Mouse (Mus musculus) kidney, embryonic 15.5 days (tissue): ENCODE results near the gene Arpc2. TPM values are rescaled to one million over a fixed set of nuclear protein-coding genes. Genes with fewer than 3 reads are reported as not detected.

Experiments
- ATAC-seq: fragments of 200-750 bp; cut with Nextera tagmentation; replicated peaks from 2 replicates; pipeline ENCODE4 v1.8.0; 2017; ENCODE audit warnings: moderate TSS enrichment; ENCODE audit not compliant: low FRiP score
- H3K27ac ChIP-seq: fragments of 300-500 bp; sonication (generic); 2 replicates; pipeline ENCODE4 v1.5.1; 2015; ENCODE audit warnings: mild to moderate bottlenecking, inconsistent platforms
- H3K27me3 ChIP-seq: fragments of 300-500 bp; sonication (generic); 2 replicates; pipeline ENCODE4 v1.6.1; 2015; ENCODE audit warnings: inconsistent platforms
- H3K36me3 ChIP-seq: fragments of 300-500 bp; sonication (generic); 2 replicates; pipeline ENCODE4 v1.6.1; 2015; ENCODE audit warnings: inconsistent platforms
- H3K4me1 ChIP-seq: fragments of 300-500 bp; sonication (generic); 2 replicates; pipeline ENCODE4 v1.6.1; 2015; ENCODE audit warnings: inconsistent platforms
- H3K4me2 ChIP-seq: fragments of 300-500 bp; sonication (generic); 2 replicates; pipeline ENCODE4 v1.6.1; 2015; ENCODE audit warnings: moderate library complexity, mild to moderate bottlenecking, inconsistent platforms
- H3K4me3 ChIP-seq: fragments of 300-500 bp; sonication (generic); replicated peaks from 2 replicates; pipeline ENCODE4 v1.5.1; 2015; ENCODE audit warnings: mild to moderate bottlenecking, inconsistent platforms
- H3K9ac ChIP-seq: fragments of 300-500 bp; sonication (generic); 2 replicates; pipeline ENCODE4 v1.6.1; 2015; ENCODE audit warnings: mild to moderate bottlenecking, inconsistent platforms
- H3K9me3 ChIP-seq: fragments of 300-500 bp; sonication (generic); replicated peaks from 2 replicates; pipeline ENCODE4 v1.6.1; 2016; ENCODE audit warnings: inconsistent platforms
- WGBS: fragments of 180-500 bp; shearing (Covaris S2); methylation state at CpG from one replicate; pipeline ENCODE4 v1.1.7; 2015; ENCODE audit warnings: mixed read lengths; 5-methylcytosine and 5-hydroxymethylcytosine counted together
- polyA plus RNA-seq: library from polyadenylated mRNA; unstranded; fragments of >200 nt; fragmentation: Nextera tagmentation; extraction: Ambion mirVana; gene quantifications from 2 replicates; pipeline ENCODE4 v1.2.1, GENCODE M21; 2015

The Arpc2 gene
- 446 and 449 TPM in 2 replicates for polyA plus RNA-seq

GRCm38 (mm10) chr1:74235938-74236589 is at the start of gene Arpc2:
Gene Arpc2 (plus strand): TSS chr1:74236084.
- Histone ChIP-seq H3K4me3 (peak within 1 kb of the TSS; percentile 93), H3K9me3 (no peaks in the 10 kb centered on the region), H3K4me1 (peaks cover 37% of the 10 kb centered on the region), H3K36me3 (no peaks in the 10 kb centered on the region), H3K4me2 (peak within 1 kb of the TSS; percentile 84), H3K27ac (peak within 1 kb of the TSS; percentile 95), H3K9ac (peak within 1 kb of the TSS; percentile 96), H3K27me3 (no peaks in the 10 kb centered on the region)
- under 1% methylated on average over 44 of the region's 55 CpGs for WGBS
- peak; percentile 92 for ATAC-seq

GRCm38 (mm10) chr1:74190471-74190870 is 45.4 kb upstream of the Arpc2 start:
- no peak overlapping the region for H3K4me2 ChIP-seq
- no peaks in the 10 kb centered on the region for H3K36me3 ChIP-seq
- 90% methylated on average over 7 of the region's 7 CpGs for WGBS

GRCm38 (mm10) chr1:74192711-74193110 is 43.2 kb upstream of the Arpc2 start:
- ATAC-seq, result no peak
- 83% methylated on average over 2 of the region's 2 CpGs for WGBS
- H3K4me3 ChIP-seq, result no peak overlapping the region
- no peak overlapping the region for H3K27ac ChIP-seq
- H3K27me3 ChIP-seq, result no peaks in the 10 kb centered on the region
- H3K36me3 ChIP-seq, result no peaks in the 10 kb centered on the region
- no peaks in the 10 kb centered on the region for H3K9me3 ChIP-seq
- no peak overlapping the region for H3K4me2 ChIP-seq
- no peaks in the 10 kb centered on the region for H3K4me1 ChIP-seq
- H3K9ac ChIP-seq, result no peak overlapping the region

More at GRCm38 (mm10) chr1:74190471-74190870, 45.4 kb upstream of the Arpc2 start:
- Histone ChIP-seq H3K27ac (no peak overlapping the region), H3K9me3 (no peaks in the 10 kb centered on the region), H3K4me1 (no peaks in the 10 kb centered on the region), H3K27me3 (no peaks in the 10 kb centered on the region), H3K9ac (no peak overlapping the region), H3K4me3 (no peak overlapping the region)
- ATAC-seq, result no peak

- Histone ChIP-seq H3K4me2 (no peak within 1 kb of the TSS), H3K4me1 (no peaks in the 10 kb centered on the region), H3K27me3 (no peaks in the 10 kb centered on the region), H3K9me3 (no peaks in the 10 kb centered on the region), H3K4me3 (no peak within 1 kb of the TSS), H3K36me3 (no peaks in the 10 kb centered on the region), H3K9ac (no peak within 1 kb of the TSS), H3K27ac (no peak within 1 kb of the TSS)
- 65% methylated on average over 8 of the region's 8 CpGs for WGBS
- ATAC-seq, result no peak
Observed at GRCm38 (mm10) chr1:74194445-74194844, 41.4 kb upstream of the Arpc2 start, which contains the start of gene Cxcr1. Gene Cxcr1 (minus strand): TSS chr1:74194631.

- Histone ChIP-seq H3K4me2 (no peak overlapping the region), H3K9me3 (no peaks in the 10 kb centered on the region), H3K4me1 (peaks cover 8% of the 10 kb centered on the region; the same call in 1 of the 2 replicates), H3K4me3 (no peak overlapping the region), H3K27me3 (no peaks in the 10 kb centered on the region), H3K27ac (no peak overlapping the region), H3K9ac (no peak overlapping the region), H3K36me3 (no peaks in the 10 kb centered on the region)
- no peak for ATAC-seq
- 41% methylated on average over 7 of the region's 7 CpGs for WGBS
Observed at GRCm38 (mm10) chr1:74195961-74196360, 39.9 kb upstream of the Arpc2 start.

GRCm38 (mm10) chr1:74196621-74197419 is 39.1 kb upstream of the Arpc2 start:
- no peak overlapping the region for H3K9ac ChIP-seq

GRCm38 (mm10) chr1:74197726-74198470 is 38.0 kb upstream of the Arpc2 start:
- Histone ChIP-seq H3K4me2 (no peak overlapping the region), H3K9ac (no peak overlapping the region), H3K4me3 (no peak overlapping the region), H3K27me3 (no peaks in the 10 kb centered on the region), H3K27ac (no peak overlapping the region), H3K4me1 (peaks cover 8% of the 10 kb centered on the region; the same call in 1 of the 2 replicates), H3K36me3 (no peaks in the 10 kb centered on the region), H3K9me3 (no peaks in the 10 kb centered on the region)
- no peak for ATAC-seq
- 71% methylated on average over 12 of the region's 12 CpGs for WGBS

More at GRCm38 (mm10) chr1:74196621-74197419, 39.1 kb upstream of the Arpc2 start:
- Histone ChIP-seq H3K27me3 (no peaks in the 10 kb centered on the region), H3K4me3 (no peak overlapping the region), H3K4me1 (peaks cover 8% of the 10 kb centered on the region; the same call in 1 of the 2 replicates), H3K36me3 (no peaks in the 10 kb centered on the region), H3K4me2 (no peak overlapping the region), H3K27ac (peak overlapping the region; percentile 42; the same call in 1 of the 2 replicates), H3K9me3 (no peaks in the 10 kb centered on the region)
- no peak; the same call in 1 of the 2 replicates for ATAC-seq
- WGBS, result 75% methylated on average over 17 of the region's 17 CpGs

GRCm38 (mm10) chr1:74199046-74199445 is 36.8 kb upstream of the Arpc2 start:
- Histone ChIP-seq H3K4me1 (peaks cover 8% of the 10 kb centered on the region; the same call in 1 of the 2 replicates), H3K36me3 (no peaks in the 10 kb centered on the region), H3K9me3 (no peaks in the 10 kb centered on the region), H3K4me2 (no peak overlapping the region), H3K9ac (no peak overlapping the region), H3K4me3 (no peak overlapping the region), H3K27me3 (no peaks in the 10 kb centered on the region), H3K27ac (no peak overlapping the region)
- no peak for ATAC-seq
- 81% methylated on average over 8 of the region's 8 CpGs for WGBS

- peaks cover 8% of the 10 kb centered on the region; the same call in 1 of the 2 replicates for H3K4me1 ChIP-seq
- no peak overlapping the region for H3K4me2 ChIP-seq
- WGBS, result 82% methylated on average over 7 of the region's 7 CpGs
- no peaks in the 10 kb centered on the region for H3K27me3 ChIP-seq
- H3K36me3 ChIP-seq, result no peaks in the 10 kb centered on the region
- no peak overlapping the region for H3K9ac ChIP-seq
- H3K9me3 ChIP-seq, result no peaks in the 10 kb centered on the region
- ATAC-seq, result no peak
- no peak overlapping the region for H3K4me3 ChIP-seq
- H3K27ac ChIP-seq, result no peak overlapping the region
Observed at GRCm38 (mm10) chr1:74201048-74201844, 34.6 kb upstream of the Arpc2 start.

GRCm38 (mm10) chr1:74203457-74203856 is 32.4 kb upstream of the Arpc2 start:
- no peak overlapping the region for H3K27ac ChIP-seq
- no peaks in the 10 kb centered on the region for H3K36me3 ChIP-seq
- 65% methylated on average over 5 of the region's 5 CpGs for WGBS
- H3K9ac ChIP-seq, result no peak overlapping the region
- H3K4me3 ChIP-seq, result no peak overlapping the region
- H3K4me1 ChIP-seq, result peaks cover 8% of the 10 kb centered on the region; the same call in 1 of the 2 replicates
- no peaks in the 10 kb centered on the region for H3K9me3 ChIP-seq
- no peak for ATAC-seq
- H3K4me2 ChIP-seq, result no peak overlapping the region
- H3K27me3 ChIP-seq, result no peaks in the 10 kb centered on the region

GRCm38 (mm10) chr1:74205881-74206280 is 30.0 kb upstream of the Arpc2 start:
- Histone ChIP-seq H3K4me2 (no peak overlapping the region), H3K9ac (no peak overlapping the region), H3K4me3 (no peak overlapping the region), H3K36me3 (no peaks in the 10 kb centered on the region), H3K27ac (no peak overlapping the region), H3K27me3 (no peaks in the 10 kb centered on the region), H3K9me3 (no peaks in the 10 kb centered on the region), H3K4me1 (peaks cover under 1% of the 10 kb centered on the region; the same call in 1 of the 2 replicates)
- ATAC-seq, result no peak
- 60% methylated on average over 7 of the region's 7 CpGs for whole genome bisulfite sequencing
